Mouse (Mus musculus): ENCODE results near the gene Tanc1. TPM values are rescaled to one million over a fixed set of nuclear protein-coding genes. Genes with fewer than 3 reads are reported as not detected.
A peak's percentile ranks its signal among the peaks of the same experiment; 100 is the strongest.

Tanc1 gene
- polyA plus RNA-seq, 1 experiment from 2014 or later: 8.5 TPM

- Histone ChIP-seq H3K27me3 (replicated peaks; ENCODE audit: control insufficient read depth, insufficient read depth, low read length) (no peaks in the 10 kb centered on the region), H3K4me2 (replicated peaks; ENCODE audit: low read depth) (0 out of 2 replicates have a peak overlapping the region, but pooled peaks have one; percentile 4)
Observed at GRCm38 (mm10) chr2:59828777-59829508, 217.1 kb downstream of the Tanc1 start.

GRCm38 (mm10) chr2:59829718-59830117 lies 217.9 kb downstream of the Tanc1 start:
- Histone ChIP-seq H3K4me3 (ENCODE audit: low read depth, low read length) (no peak overlapping the region), H3K4me2 (replicated peaks; ENCODE audit: low read depth) (no peak overlapping the region), H3K36me3 (ENCODE audit: control insufficient read depth, insufficient read depth) (peaks cover 44% of the 10 kb centered on the region), H3K27me3 (replicated peaks; ENCODE audit: control insufficient read depth, insufficient read depth, low read length) (no peaks in the 10 kb centered on the region), H3K9ac (ENCODE audit: low read depth, low read length) (no peak overlapping the region), H3K27ac (ENCODE audit: low read depth, low read length) (no peak overlapping the region; the same call in 1 of the 2 replicates), H3K4me1 (replicated peaks; ENCODE audit: control insufficient read depth, insufficient read depth, low read length) (no peaks in the 10 kb centered on the region), H3K9me3 (ENCODE audit: control insufficient read depth) (no peaks in the 10 kb centered on the region)
- 69% methylated on average over 7 of the region's 7 CpGs for WGBS
- no peak for TF ChIP-seq CTCF (IDR thresholded peaks at IDR 0.05; ENCODE audit: low read depth)
- peak; percentile 36 for ATAC-seq

More at GRCm38 (mm10) chr2:59828777-59829508, 217.1 kb downstream of the Tanc1 start:
- Histone ChIP-seq H3K4me3 (ENCODE audit: low read depth, low read length) (no peak overlapping the region), H3K27ac (ENCODE audit: low read depth, low read length) (no peak overlapping the region; the same call in 1 of the 2 replicates), H3K9me3 (ENCODE audit: control insufficient read depth) (no peaks in the 10 kb centered on the region), H3K36me3 (ENCODE audit: control insufficient read depth, insufficient read depth) (peaks cover 43% of the 10 kb centered on the region), H3K4me1 (replicated peaks; ENCODE audit: control insufficient read depth, insufficient read depth, low read length) (no peaks in the 10 kb centered on the region), H3K9ac (ENCODE audit: low read depth, low read length) (no peak overlapping the region)
- WGBS: 52% methylated on average over 14 of the region's 14 CpGs
- no peak for TF ChIP-seq CTCF (IDR thresholded peaks at IDR 0.05; ENCODE audit: low read depth)
- no peak for ATAC-seq

GRCm38 (mm10) chr2:59830151-59830550 lies 218.3 kb downstream of the Tanc1 start:
- no peaks in the 10 kb centered on the region for H3K4me1 ChIP-seq (replicated peaks; ENCODE audit: control insufficient read depth, insufficient read depth, low read length)
- H3K9me3 ChIP-seq (ENCODE audit: control insufficient read depth): no peaks in the 10 kb centered on the region
- no peak overlapping the region for H3K9ac ChIP-seq (ENCODE audit: low read depth, low read length)
- WGBS: 39% methylated on average over 9 of the region's 9 CpGs
- TF ChIP-seq CTCF (IDR thresholded peaks at IDR 0.05; ENCODE audit: low read depth): peak; percentile 63
- no peaks in the 10 kb centered on the region for H3K27me3 ChIP-seq (replicated peaks; ENCODE audit: control insufficient read depth, insufficient read depth, low read length)
- peak; percentile 21; the same call in 1 of the 2 replicates for ATAC-seq
- H3K4me2 ChIP-seq (replicated peaks; ENCODE audit: low read depth): no peak overlapping the region
- no peak overlapping the region for H3K4me3 ChIP-seq (ENCODE audit: low read depth, low read length)
- no peak overlapping the region for H3K27ac ChIP-seq (ENCODE audit: low read depth, low read length)
- H3K36me3 ChIP-seq (ENCODE audit: control insufficient read depth, insufficient read depth): peaks cover 45% of the 10 kb centered on the region

GRCm38 (mm10) chr2:59830940-59831339 lies 219.1 kb downstream of the Tanc1 start:
- no peak overlapping the region for H3K4me2 ChIP-seq (replicated peaks; ENCODE audit: low read depth)
- H3K27ac ChIP-seq (ENCODE audit: low read depth, low read length): no peak overlapping the region
- ATAC-seq: no peak
- no peak for TF ChIP-seq CTCF (IDR thresholded peaks at IDR 0.05; ENCODE audit: low read depth)
- 84% methylated on average over 5 of the region's 5 CpGs for WGBS
- H3K9ac ChIP-seq (ENCODE audit: low read depth, low read length): no peak overlapping the region
- no peaks in the 10 kb centered on the region for H3K27me3 ChIP-seq (replicated peaks; ENCODE audit: control insufficient read depth, insufficient read depth, low read length)
- H3K4me3 ChIP-seq (ENCODE audit: low read depth, low read length): no peak overlapping the region
- H3K4me1 ChIP-seq (replicated peaks; ENCODE audit: control insufficient read depth, insufficient read depth, low read length): no peaks in the 10 kb centered on the region
- H3K36me3 ChIP-seq (ENCODE audit: control insufficient read depth, insufficient read depth): peaks cover 53% of the 10 kb centered on the region
- no peaks in the 10 kb centered on the region for H3K9me3 ChIP-seq (ENCODE audit: control insufficient read depth)

- Histone ChIP-seq H3K9ac (ENCODE audit: low read depth, low read length) (no peak overlapping the region), H3K27ac (ENCODE audit: low read depth, low read length) (no peak overlapping the region), H3K4me3 (ENCODE audit: low read depth, low read length) (no peak overlapping the region), H3K4me1 (replicated peaks; ENCODE audit: control insufficient read depth, insufficient read depth, low read length) (no peaks in the 10 kb centered on the region), H3K4me2 (replicated peaks; ENCODE audit: low read depth) (no peak overlapping the region), H3K9me3 (ENCODE audit: control insufficient read depth) (no peaks in the 10 kb centered on the region), H3K27me3 (replicated peaks; ENCODE audit: control insufficient read depth, insufficient read depth, low read length) (no peaks in the 10 kb centered on the region), H3K36me3 (ENCODE audit: control insufficient read depth, insufficient read depth) (peaks cover 62% of the 10 kb centered on the region)
- no peak for TF ChIP-seq CTCF (IDR thresholded peaks at IDR 0.05; ENCODE audit: low read depth)
- no peak for ATAC-seq
- WGBS: 55% methylated on average over 7 of the region's 7 CpGs
Observed at GRCm38 (mm10) chr2:59831831-59832230, 220.0 kb downstream of the Tanc1 start.

GRCm38 (mm10) chr2:59838825-59839224 lies 227.0 kb downstream of the Tanc1 start:
- no peak for TF ChIP-seq CTCF (IDR thresholded peaks at IDR 0.05; ENCODE audit: low read depth)
- no peaks in the 10 kb centered on the region for H3K9me3 ChIP-seq (ENCODE audit: control insufficient read depth)
- H3K36me3 ChIP-seq (ENCODE audit: control insufficient read depth, insufficient read depth): peaks cover 63% of the 10 kb centered on the region
- H3K27me3 ChIP-seq (replicated peaks; ENCODE audit: control insufficient read depth, insufficient read depth, low read length): no peaks in the 10 kb centered on the region
- no peak overlapping the region for H3K4me2 ChIP-seq (replicated peaks; ENCODE audit: low read depth)
- ATAC-seq: no peak
- no peak overlapping the region for H3K27ac ChIP-seq (ENCODE audit: low read depth, low read length)
- no peak overlapping the region for H3K4me3 ChIP-seq (ENCODE audit: low read depth, low read length)
- 85% methylated on average over 8 of the region's 8 CpGs for WGBS
- no peaks in the 10 kb centered on the region; the same call in 1 of the 2 replicates for H3K4me1 ChIP-seq (replicated peaks; ENCODE audit: control insufficient read depth, insufficient read depth, low read length)
- no peak overlapping the region for H3K9ac ChIP-seq (ENCODE audit: low read depth, low read length)

Data from intestine, postnatal 0 days (tissue).